Mouse (Mus musculus) forebrain, embryonic 11.5 days (tissue): ENCODE measurements at regions not wholly inside any gene's neighbourhood (a gene's known extent, or its start where the extent isn't known, plus 50 kb on each side); places are given as distances from the start of the nearest gene placed in this dataset.

Source experiments
- ATAC-seq: fragments of 200-750 bp; cut with Nextera tagmentation; replicated peaks from 2 replicates; pipeline ENCODE4 v1.8.0; 2017; ENCODE audit warnings: moderate TSS enrichment; ENCODE audit not compliant: low FRiP score
- DNase-seq: peaks from one replicate; pipeline ENCODE4 v3.0.0-alpha.2; 2017; ENCODE audit warnings: low spot score
- H3K27ac ChIP-seq: fragments of 300-500 bp; sonication (generic); 2 replicates; pipeline ENCODE4 v1.5.1; 2014; ENCODE audit warnings: low read depth, low read length
- H3K27me3 ChIP-seq: fragments of 300-500 bp; sonication (generic); 2 replicates; pipeline ENCODE4 v1.6.1; 2014; ENCODE audit warnings: mild to moderate bottlenecking, low read length, mixed read lengths; ENCODE audit not compliant: control insufficient read depth, insufficient read depth
- H3K36me3 ChIP-seq: fragments of 300-500 bp; sonication (generic); 2 replicates; pipeline ENCODE4 v1.6.1; 2014; ENCODE audit warnings: mild to moderate bottlenecking, low read length, moderate library complexity, mixed read lengths; ENCODE audit not compliant: control insufficient read depth, insufficient read depth
- H3K4me1 ChIP-seq: fragments of 300-500 bp; sonication (generic); replicated peaks from 2 replicates; pipeline ENCODE4 v1.6.1; 2014; ENCODE audit warnings: low read length, mixed read lengths; ENCODE audit not compliant: control insufficient read depth, insufficient read depth
- H3K4me2 ChIP-seq: fragments of 300-500 bp; sonication (generic); 2 replicates; pipeline ENCODE4 v1.6.1; 2014; ENCODE audit warnings: low read depth, mild to moderate bottlenecking, low read length, moderate library complexity, mixed read lengths; ENCODE audit not compliant: severe bottlenecking
- H3K4me3 ChIP-seq: fragments of 300-500 bp; sonication (generic); 2 replicates; pipeline ENCODE4 v1.5.1; 2014; ENCODE audit warnings: low read depth, low read length
- H3K9ac ChIP-seq: fragments of 300-500 bp; sonication (generic); 2 replicates; pipeline ENCODE4 v1.6.1; 2014; ENCODE audit warnings: low read length
- H3K9me3 ChIP-seq: fragments of 300-500 bp; sonication (generic); 2 replicates; pipeline ENCODE4 v1.6.1; 2016; ENCODE audit warnings: low read length, mixed read lengths; ENCODE audit not compliant: control insufficient read depth
- WGBS: fragments of 180-500 bp; shearing (Covaris S2); extraction: QIAGEN DNeasy Blood & Tissue Kit; methylation state at CpG from one replicate; pipeline ENCODE4 v1.1.7; 2014; 5-methylcytosine and 5-hydroxymethylcytosine counted together

- Histone ChIP-seq H3K4me1 (peaks cover 4% of the 10 kb centered on the region; the same call in 1 of the 2 replicates), H3K9me3 (no peaks in the 10 kb centered on the region), H3K36me3 (no peaks in the 10 kb centered on the region), H3K4me3 (no peak overlapping the region), H3K4me2 (no peak overlapping the region), H3K27ac (no peak overlapping the region), H3K27me3 (no peaks in the 10 kb centered on the region), H3K9ac (no peak overlapping the region)
- ATAC-seq (no peak), DNase-seq (peak; percentile 56)
- WGBS: 52% methylated on average over 9 of the region's 9 CpGs
Measured at GRCm38 (mm10) chr3:38820787-38821186, 66.0 kb upstream of the Fat4 start.

GRCm38 (mm10) chr3:38820315-38820714 is 66.4 kb upstream of the Fat4 start:
- Histone ChIP-seq H3K27me3 (no peaks in the 10 kb centered on the region), H3K4me2 (no peak overlapping the region), H3K9me3 (no peaks in the 10 kb centered on the region), H3K27ac (no peak overlapping the region), H3K4me3 (no peak overlapping the region), H3K9ac (no peak overlapping the region), H3K4me1 (peaks cover 4% of the 10 kb centered on the region; the same call in 1 of the 2 replicates), H3K36me3 (no peaks in the 10 kb centered on the region)
- WGBS: 93% methylated on average over 7 of the region's 7 CpGs
- no peak for DNase-seq
- ATAC-seq: no peak

- Histone ChIP-seq H3K36me3 (no peaks in the 10 kb centered on the region), H3K9me3 (no peaks in the 10 kb centered on the region), H3K9ac (no peak overlapping the region), H3K27me3 (no peaks in the 10 kb centered on the region), H3K27ac (no peak overlapping the region), H3K4me3 (no peak overlapping the region), H3K4me1 (peaks cover 4% of the 10 kb centered on the region; the same call in 1 of the 2 replicates), H3K4me2 (no peak overlapping the region)
- WGBS: 89% methylated on average over 5 of the region's 5 CpGs
- DNase-seq (no peak), ATAC-seq (no peak)
Measured at GRCm38 (mm10) chr3:38817651-38818050, 69.1 kb upstream of the Fat4 start.

- Histone ChIP-seq H3K9ac (no peak overlapping the region), H3K4me2 (no peak overlapping the region), H3K4me1 (no peaks in the 10 kb centered on the region), H3K9me3 (no peaks in the 10 kb centered on the region), H3K27ac (no peak overlapping the region), H3K4me3 (no peak overlapping the region), H3K36me3 (no peaks in the 10 kb centered on the region), H3K27me3 (no peaks in the 10 kb centered on the region)
- 77% methylated on average over 4 of the region's 4 CpGs for WGBS
- DNase-seq (no peak), ATAC-seq (no peak)
Measured at GRCm38 (mm10) chr3:38812457-38812856, 74.3 kb upstream of the Fat4 start.

- Histone ChIP-seq H3K36me3 (no peaks in the 10 kb centered on the region), H3K27ac (no peak overlapping the region), H3K27me3 (no peaks in the 10 kb centered on the region), H3K9ac (no peak overlapping the region), H3K9me3 (no peaks in the 10 kb centered on the region), H3K4me3 (no peak overlapping the region), H3K4me1 (no peaks in the 10 kb centered on the region), H3K4me2 (no peak overlapping the region)
- WGBS: 87% methylated on average over 8 of the region's 8 CpGs
- no peak for DNase-seq
- ATAC-seq: no peak
Measured at GRCm38 (mm10) chr3:38811635-38812034, 75.1 kb upstream of the Fat4 start.

GRCm38 (mm10) chr3:38806469-38807055 is 80.2 kb upstream of the Fat4 start:
- Histone ChIP-seq H3K9me3 (no peaks in the 10 kb centered on the region), H3K27ac (no peak overlapping the region), H3K4me3 (no peak overlapping the region), H3K4me1 (no peaks in the 10 kb centered on the region), H3K36me3 (no peaks in the 10 kb centered on the region), H3K27me3 (no peaks in the 10 kb centered on the region), H3K4me2 (no peak overlapping the region), H3K9ac (no peak overlapping the region)
- 90% methylated on average over 1 of the region's 1 CpGs for WGBS
- DNase-seq (no peak), ATAC-seq (no peak)

GRCm38 (mm10) chr3:38806036-38806435 is 80.7 kb upstream of the Fat4 start:
- ATAC-seq: no peak
- DNase-seq: no peak
- H3K4me2 ChIP-seq: no peak overlapping the region
- H3K27me3 ChIP-seq: no peaks in the 10 kb centered on the region
- H3K36me3 ChIP-seq: no peaks in the 10 kb centered on the region
- no peak overlapping the region for H3K9ac ChIP-seq
- H3K9me3 ChIP-seq: no peaks in the 10 kb centered on the region
- 84% methylated on average over 5 of the region's 5 CpGs for WGBS
- H3K27ac ChIP-seq: no peak overlapping the region
- H3K4me1 ChIP-seq: no peaks in the 10 kb centered on the region
- H3K4me3 ChIP-seq: no peak overlapping the region

- Histone ChIP-seq H3K27ac (no peak overlapping the region), H3K9ac (no peak overlapping the region), H3K4me1 (no peaks in the 10 kb centered on the region), H3K9me3 (no peaks in the 10 kb centered on the region), H3K4me3 (no peak overlapping the region), H3K4me2 (no peak overlapping the region), H3K36me3 (no peaks in the 10 kb centered on the region), H3K27me3 (no peaks in the 10 kb centered on the region)
- WGBS: 86% methylated on average over 11 of the region's 11 CpGs
- ATAC-seq (no peak), DNase-seq (no peak)
Measured at GRCm38 (mm10) chr3:38795646-38796301, 91.0 kb upstream of the Fat4 start.

GRCm38 (mm10) chr3:38793221-38793620 is 93.5 kb upstream of the Fat4 start:
- Histone ChIP-seq H3K9me3 (no peaks in the 10 kb centered on the region), H3K27me3 (no peaks in the 10 kb centered on the region), H3K36me3 (no peaks in the 10 kb centered on the region), H3K4me2 (no peak overlapping the region), H3K4me3 (no peak overlapping the region), H3K9ac (no peak overlapping the region), H3K4me1 (no peaks in the 10 kb centered on the region), H3K27ac (no peak overlapping the region)
- 90% methylated on average over 3 of the region's 3 CpGs for WGBS
- ATAC-seq (no peak), DNase-seq (no peak)
